Mouse (Mus musculus) myocyte (in vitro differentiated cells): ENCODE results near the gene Epha3.

Experiments used
- CEBPB ChIP-seq: IDR thresholded peaks from 2 replicates; pipeline ENCODE4 v1.6.1; 2011; ENCODE audit warnings: mild to moderate bottlenecking, moderate library complexity; ENCODE audit not compliant: poor library complexity, insufficient read depth, severe bottlenecking
- E2F4 ChIP-seq: IDR thresholded peaks from one replicate; pipeline ENCODE4 v1.6.1; 2011; ENCODE audit warnings: mild to moderate bottlenecking, control low read depth, moderate library complexity; ENCODE audit not compliant: insufficient read depth
- MYOD1 ChIP-seq, 3 experiments: IDR thresholded peaks; one replicate each; pipeline ENCODE4 v1.6.1; 2011; ENCODE audit warnings: control low read depth in 2 of 3, low read depth in 2 of 3, mild to moderate bottlenecking in 2 of 3, moderate library complexity in 1 of 3; ENCODE audit not compliant: insufficient read length in 2 of 3, control insufficient read depth in 1 of 3
- POLR2A ChIP-seq: IDR thresholded peaks from one replicate; pipeline ENCODE4 v1.6.1; 2011; ENCODE audit warnings: low read depth, mild to moderate bottlenecking, control low read depth, moderate library complexity; ENCODE audit not compliant: insufficient read length
- POLR2AphosphoS2 ChIP-seq: IDR thresholded peaks from one replicate; pipeline ENCODE4 v1.6.1; 2011; ENCODE audit warnings: low read depth, control low read depth; ENCODE audit not compliant: insufficient read length
- TCF3 ChIP-seq: IDR thresholded peaks from one replicate; pipeline ENCODE4 v1.6.1; 2011; ENCODE audit warnings: low read depth, control low read depth; ENCODE audit not compliant: insufficient read length
- USF1 ChIP-seq: IDR thresholded peaks from one replicate; pipeline ENCODE4 v1.6.1; 2011; ENCODE audit warnings: low read depth, mild to moderate bottlenecking, control low read depth, moderate library complexity

- no peak for TF ChIP-seq POLR2A
- TF ChIP-seq CEBPB = no peak
- no peak for TF ChIP-seq MYOD1 (IDR thresholded peaks at IDR 0.05; ENCODE audit: control insufficient read depth in 1 of 3, insufficient read length in 2 of 3, low read depth in 2 of 3)
- TF ChIP-seq USF1 = no peak
- no peak for TF ChIP-seq POLR2AphosphoS2
- no peak for TF ChIP-seq E2F4
- no peak for TF ChIP-seq TCF3
These were observed 57.4 kb downstream of the Epha3 start for GRCm38 (mm10) chr16:63806437-63807129.
